Mouse (Mus musculus) spleen, adult 18-20 months (tissue): ENCODE measurements at regions not wholly inside any gene's neighbourhood (a gene's known extent, or its start where the extent isn't known, plus 50 kb on each side); places are given as distances from the start of the nearest gene placed in this dataset.

ENCODE experiments used
- DNase-seq, 2 experiments: peaks; one replicate each; pipeline ENCODE4 v3.0.0; 2022; ENCODE audit warnings: mixed read lengths in 2 of 2

GRCm38 (mm10) chr5:126023906-126024305, 492.3 kb downstream of the Tmem132b start:
- no peak for DNase-seq

GRCm38 (mm10) chr5:126034846-126035245, 503.3 kb downstream of the Tmem132b start:
- no peak for DNase-seq

- DNase-seq, result no peak
Observed at GRCm38 (mm10) chr5:126036686-126037085, 505.1 kb downstream of the Tmem132b start.

GRCm38 (mm10) chr5:126045761-126046160, 514.2 kb downstream of the Tmem132b start:
- DNase-seq, result no peak

GRCm38 (mm10) chr5:126063644-126064043, 532.1 kb downstream of the Tmem132b start:
- DNase-seq, result no peak

- DNase-seq, result no peak
Observed at GRCm38 (mm10) chr5:126079281-126079838, 547.8 kb downstream of the Tmem132b start.

GRCm38 (mm10) chr5:126088251-126088914, 556.8 kb downstream of the Tmem132b start:
- no peak for DNase-seq

- DNase-seq, result no peak
Observed at GRCm38 (mm10) chr5:126093196-126093595, 561.6 kb downstream of the Tmem132b start.

GRCm38 (mm10) chr5:126096616-126097261, 565.2 kb downstream of the Tmem132b start:
- no peak for DNase-seq

GRCm38 (mm10) chr5:126097262-126097628, 565.7 kb downstream of the Tmem132b start:
- no peak for DNase-seq

- DNase-seq, result no peak
Observed at GRCm38 (mm10) chr5:126098433-126098832, 566.9 kb downstream of the Tmem132b start.

- no peak for DNase-seq
Observed at GRCm38 (mm10) chr5:126099931-126100330, 568.4 kb downstream of the Tmem132b start.

GRCm38 (mm10) chr5:126104464-126104863, 572.9 kb downstream of the Tmem132b start:
- DNase-seq, result no peak

- DNase-seq, result no peak
Observed at GRCm38 (mm10) chr5:126104883-126105282, 573.3 kb downstream of the Tmem132b start.

GRCm38 (mm10) chr5:126105446-126105845, 573.9 kb downstream of the Tmem132b start:
- no peak for DNase-seq

GRCm38 (mm10) chr5:126107020-126107419, 575.4 kb downstream of the Tmem132b start:
- no peak for DNase-seq

- DNase-seq, result no peak
Observed at GRCm38 (mm10) chr5:126108837-126109236, 577.3 kb downstream of the Tmem132b start.

GRCm38 (mm10) chr5:126117291-126117690, 585.7 kb downstream of the Tmem132b start:
- DNase-seq, result no peak

GRCm38 (mm10) chr5:126117906-126118521, 586.4 kb downstream of the Tmem132b start:
- DNase-seq, result no peak

- DNase-seq, result no peak
Observed at GRCm38 (mm10) chr5:126118731-126119130, 587.2 kb downstream of the Tmem132b start.

GRCm38 (mm10) chr5:126123216-126123615, 591.6 kb downstream of the Tmem132b start:
- no peak for DNase-seq

- no peak for DNase-seq
Observed at GRCm38 (mm10) chr5:126127486-126127885, 595.9 kb downstream of the Tmem132b start.

GRCm38 (mm10) chr5:126148908-126149307, 617.3 kb downstream of the Tmem132b start:
- no peak for DNase-seq
